Mouse (Mus musculus) retina, postnatal 1 day (tissue): ENCODE data around the gene Pou2f3.

Source experiments
- DNase-seq: peaks from one replicate; pipeline ENCODE4 v3.0.0-alpha.2; 2012

Pou2f3 gene

DNA sequence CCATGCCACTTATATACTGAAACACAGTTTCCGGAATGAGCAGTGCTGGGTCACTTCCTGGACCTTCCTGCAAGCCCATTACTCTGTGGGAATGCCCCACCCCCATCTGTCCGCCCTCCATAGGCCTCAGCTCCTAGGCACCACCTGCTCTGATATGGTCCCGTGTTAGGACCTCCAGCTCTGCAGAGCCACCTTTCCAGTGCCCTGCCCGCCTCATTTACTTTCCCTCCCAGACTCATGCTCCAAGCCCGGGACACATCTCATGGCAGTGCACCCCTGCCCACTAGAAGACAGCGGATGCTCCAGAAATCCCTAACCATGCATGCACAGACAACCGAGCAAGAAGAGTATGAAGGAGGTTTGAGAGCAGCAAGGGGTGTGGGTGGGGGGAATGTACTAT lies 19.8 kb upstream of the Pou2f3 start:
- no peak for DNase-seq

DNA sequence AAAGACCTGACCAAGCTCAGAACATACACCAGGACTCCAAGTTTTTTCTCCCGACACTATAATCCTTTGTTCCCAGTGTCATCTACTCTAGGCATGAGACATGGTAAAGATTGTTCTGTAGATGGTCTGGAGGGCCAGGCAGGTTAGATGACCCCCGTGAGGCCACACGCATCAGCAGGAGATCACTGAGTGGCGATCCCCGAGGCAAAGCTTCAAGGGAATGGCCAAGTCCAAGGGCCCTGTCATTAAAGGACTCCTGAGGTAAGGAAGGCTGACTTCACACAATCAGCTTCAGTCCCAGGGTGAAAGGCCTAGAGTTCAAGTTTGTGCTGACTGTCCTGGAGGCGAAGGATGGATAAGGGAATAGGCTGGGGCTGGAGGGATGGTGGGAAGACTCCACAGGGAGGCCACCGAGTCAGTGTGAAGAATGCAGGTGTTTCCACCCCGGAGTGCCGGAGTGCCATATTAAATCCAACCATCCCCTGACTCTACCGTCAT lies 19.3 kb upstream of the Pou2f3 start:
- no peak for DNase-seq

DNA sequence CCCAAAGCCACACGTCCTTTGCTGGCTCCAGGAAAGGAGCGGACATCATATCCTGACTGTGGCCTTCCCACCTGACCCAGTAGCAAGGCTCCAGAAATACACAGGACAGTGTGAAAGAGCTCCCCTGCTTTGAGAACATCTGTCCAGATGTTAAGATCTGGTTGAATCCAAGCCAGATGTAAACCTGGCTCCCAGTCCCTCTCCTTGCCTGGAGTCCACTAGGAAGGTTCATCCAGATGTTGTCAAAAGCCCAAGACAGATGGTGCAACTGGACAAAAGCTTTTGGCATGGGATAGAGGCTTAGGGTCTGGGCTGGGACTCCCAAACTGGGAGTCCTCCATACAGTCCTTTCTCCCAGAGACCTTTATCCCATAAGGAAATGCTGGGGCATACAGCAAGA lies 18.6 kb upstream of the Pou2f3 start:
- DNase-seq: no peak

DNA sequence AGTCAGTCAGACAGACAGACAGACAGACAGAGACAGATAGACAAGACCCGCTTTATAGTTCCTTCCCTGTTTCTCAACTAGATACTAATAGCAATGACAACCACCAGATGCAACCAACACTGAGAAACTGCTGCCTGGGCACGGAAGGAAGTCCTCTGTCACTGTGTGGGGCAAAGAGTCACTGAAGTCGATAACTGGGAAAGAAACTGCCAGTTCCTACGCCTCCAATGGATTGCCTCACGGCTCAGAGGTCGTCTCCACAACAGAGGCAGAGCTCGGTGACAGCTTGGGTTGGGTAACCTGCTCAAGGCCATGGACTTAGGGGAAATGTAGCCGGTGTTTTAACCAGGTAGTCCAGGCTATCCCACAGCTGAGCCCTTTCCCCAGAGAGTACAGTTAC lies 17.5 kb upstream of the Pou2f3 start:
- no peak for DNase-seq

DNA sequence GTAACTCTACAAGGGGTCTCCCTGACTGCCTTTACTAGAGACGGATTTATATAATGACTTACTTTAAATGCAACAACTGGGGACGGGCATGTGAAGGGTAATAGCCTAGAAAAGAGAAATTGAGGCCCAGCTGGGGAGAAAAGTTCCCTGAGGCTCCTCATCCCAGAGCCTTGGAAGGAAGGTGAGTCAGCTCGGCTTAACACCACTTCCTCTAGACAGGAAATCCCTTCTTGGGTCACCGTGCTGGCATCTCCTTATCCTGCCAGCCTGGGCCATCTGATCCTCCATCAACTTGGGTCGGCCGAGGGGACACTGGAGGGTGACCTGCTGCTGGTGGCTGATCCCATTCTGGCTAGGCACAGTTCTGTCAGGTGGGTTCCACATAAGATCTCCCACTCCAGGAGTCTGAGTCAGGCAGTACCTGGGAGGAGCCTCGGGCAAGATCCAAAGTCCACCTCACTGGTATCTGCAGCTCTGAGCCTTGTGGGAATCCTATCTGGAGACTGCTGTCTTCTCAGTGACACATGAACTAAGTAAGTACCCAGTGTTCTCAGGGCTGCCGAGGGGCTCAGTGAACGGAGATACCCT lies 16.5 kb upstream of the Pou2f3 start:
- no peak for DNase-seq

DNA sequence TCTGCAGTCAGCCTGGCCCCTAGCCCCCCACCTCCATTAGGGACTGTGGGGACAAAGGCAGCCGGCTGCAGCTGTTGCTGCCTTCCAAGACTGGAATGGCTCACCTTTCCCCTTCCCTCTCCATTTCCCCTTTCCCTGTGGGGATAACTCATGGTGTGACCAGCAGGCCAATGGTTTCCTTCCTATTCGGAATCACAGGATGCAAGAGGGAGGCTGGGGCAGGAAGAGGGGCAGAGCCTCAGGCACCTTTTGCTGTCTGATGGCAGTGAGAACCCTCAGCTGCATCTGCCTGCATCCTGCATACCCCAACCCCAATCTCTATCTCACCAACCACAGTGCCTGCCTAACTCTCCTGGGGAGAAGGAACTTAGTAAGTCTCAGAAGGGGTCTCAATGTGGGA lies 15.3 kb upstream of the Pou2f3 start:
- no peak for DNase-seq

DNA sequence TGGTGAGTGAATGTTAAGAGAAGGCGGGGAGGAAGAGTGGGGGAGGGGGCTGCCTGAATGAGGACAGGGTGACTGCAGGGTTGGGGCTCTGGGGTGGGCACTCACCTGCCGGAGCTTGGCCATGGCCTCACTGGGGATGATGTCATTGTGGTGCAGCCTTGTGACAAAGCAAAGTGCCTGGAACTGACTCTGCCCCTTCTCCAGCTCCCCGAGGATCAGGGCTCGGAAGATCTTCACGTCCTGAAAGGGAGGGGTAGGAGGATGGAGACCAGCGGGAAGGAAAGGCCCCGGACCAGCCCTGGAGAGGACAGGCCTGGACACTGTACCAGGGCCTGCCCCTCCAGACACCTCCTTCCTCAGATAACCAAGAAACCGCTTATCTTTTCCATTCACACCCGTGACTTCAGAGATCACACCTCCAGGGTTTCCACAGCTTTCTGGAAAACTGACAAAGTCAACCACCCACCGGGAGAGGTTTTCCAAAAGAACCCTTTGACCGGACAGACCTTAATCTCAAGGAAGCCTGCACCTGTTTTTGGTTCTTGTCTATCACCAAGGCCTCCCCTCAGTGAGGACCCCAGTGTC lies 14.7 kb upstream of the Pou2f3 start:
- no peak for DNase-seq

DNA sequence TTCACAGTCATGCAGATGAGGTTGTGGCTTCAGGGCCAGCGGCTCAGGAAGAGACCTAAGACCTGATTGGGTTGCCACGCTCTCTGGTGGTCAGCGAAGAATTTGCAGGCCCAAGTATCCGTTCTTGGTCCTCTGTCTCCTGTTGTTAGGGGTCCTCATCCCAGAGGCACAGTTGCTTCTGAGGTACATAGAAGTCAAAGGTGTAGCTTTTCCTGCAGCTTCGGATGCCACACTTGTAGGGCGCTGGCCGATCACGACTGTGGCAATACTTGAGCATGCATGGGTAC lies 12.2 kb upstream of the Pou2f3 start:
- peak; percentile 37 for DNase-seq

DNA sequence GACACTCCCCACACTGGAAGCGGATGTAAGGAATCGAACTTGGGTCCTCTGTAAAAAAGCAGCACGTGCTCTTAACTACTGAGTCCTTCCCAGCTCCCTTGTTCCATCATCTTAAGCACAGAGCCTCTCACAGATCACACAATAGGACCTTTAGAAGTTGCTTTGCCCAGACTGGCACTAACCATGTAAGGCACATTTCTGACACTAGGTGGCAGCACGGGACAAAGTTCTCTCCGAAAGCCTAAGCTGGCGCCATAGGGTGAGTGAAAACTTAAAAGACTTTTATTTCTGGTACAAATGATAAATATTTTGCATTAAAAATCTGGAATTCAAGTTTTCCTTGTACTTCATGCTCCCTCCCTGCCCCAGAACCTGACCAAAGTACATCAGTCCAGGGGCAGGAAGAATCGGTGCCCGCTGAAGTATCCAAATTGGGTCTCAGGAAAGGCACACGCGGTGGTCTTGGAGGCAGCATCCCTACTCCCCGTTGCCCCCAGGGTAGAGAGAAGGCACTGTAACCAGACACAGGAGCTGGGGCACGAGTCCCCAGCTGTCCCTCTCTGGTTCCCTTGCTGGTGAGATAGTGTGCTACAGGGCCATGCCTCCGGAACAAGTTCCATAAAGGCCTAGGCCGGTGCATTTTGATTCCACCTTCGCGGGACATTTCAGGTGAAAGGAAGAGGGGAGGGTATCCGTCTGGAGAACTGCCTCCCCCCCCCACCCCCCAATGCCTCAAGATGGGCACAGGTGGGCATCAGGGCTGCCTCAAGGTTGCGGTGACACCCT lies 11.7 kb upstream of the Pou2f3 start:
- DNase-seq: peak; percentile 88

DNA sequence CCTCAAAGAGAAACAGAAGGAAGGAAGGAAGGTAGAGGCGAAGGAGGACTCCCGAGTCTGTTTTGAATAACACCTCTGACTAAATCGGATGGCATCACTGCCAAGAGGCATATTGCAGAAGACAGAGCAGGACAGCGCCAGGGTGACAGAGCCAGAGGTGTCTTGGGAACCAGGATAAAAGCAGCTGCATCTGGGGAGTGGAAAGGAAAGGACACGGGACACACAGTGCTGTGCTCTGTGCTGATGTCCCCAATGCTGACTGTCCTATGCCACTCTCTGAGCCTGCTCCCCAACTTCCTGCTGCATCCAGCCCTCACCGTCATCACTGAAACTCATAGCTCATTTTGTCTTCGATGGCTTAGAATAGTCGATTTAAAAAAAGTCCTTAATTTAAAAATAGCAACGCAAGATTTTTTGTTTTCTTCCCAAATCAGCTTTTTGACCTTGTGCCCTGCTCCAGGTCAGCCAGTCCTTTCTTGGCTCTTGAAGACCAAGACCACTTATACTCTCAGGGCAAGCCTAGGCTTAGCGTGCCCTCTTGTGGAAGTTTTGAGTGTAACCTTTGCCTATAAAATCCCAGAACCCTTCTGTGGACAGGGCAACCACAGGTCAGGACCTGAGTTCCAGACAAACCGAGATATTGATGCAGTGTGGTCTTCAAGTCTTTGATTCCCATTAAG lies 742 bp upstream of the Pou2f3 start:
- peak; percentile 81 for DNase-seq

DNA sequence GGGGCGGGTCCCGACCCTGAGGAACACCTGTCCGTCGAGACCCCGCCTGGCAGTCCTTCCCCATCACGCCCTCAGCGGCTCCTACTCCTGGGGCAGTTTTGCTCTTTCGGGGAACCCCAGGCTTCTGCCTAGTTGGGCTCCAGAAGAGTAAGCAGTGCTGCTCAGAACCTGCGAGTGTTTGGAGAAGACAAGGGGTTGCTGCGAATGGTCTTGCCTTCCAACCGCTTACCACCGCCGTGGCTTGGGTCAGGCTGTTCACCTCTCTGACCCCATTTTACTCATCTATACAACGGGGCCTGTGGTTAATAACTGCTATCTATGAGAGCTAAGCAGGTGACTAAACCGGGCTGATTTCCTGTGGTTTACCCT lies 4.2 kb downstream of the Pou2f3 start:
- no peak for DNase-seq

DNA sequence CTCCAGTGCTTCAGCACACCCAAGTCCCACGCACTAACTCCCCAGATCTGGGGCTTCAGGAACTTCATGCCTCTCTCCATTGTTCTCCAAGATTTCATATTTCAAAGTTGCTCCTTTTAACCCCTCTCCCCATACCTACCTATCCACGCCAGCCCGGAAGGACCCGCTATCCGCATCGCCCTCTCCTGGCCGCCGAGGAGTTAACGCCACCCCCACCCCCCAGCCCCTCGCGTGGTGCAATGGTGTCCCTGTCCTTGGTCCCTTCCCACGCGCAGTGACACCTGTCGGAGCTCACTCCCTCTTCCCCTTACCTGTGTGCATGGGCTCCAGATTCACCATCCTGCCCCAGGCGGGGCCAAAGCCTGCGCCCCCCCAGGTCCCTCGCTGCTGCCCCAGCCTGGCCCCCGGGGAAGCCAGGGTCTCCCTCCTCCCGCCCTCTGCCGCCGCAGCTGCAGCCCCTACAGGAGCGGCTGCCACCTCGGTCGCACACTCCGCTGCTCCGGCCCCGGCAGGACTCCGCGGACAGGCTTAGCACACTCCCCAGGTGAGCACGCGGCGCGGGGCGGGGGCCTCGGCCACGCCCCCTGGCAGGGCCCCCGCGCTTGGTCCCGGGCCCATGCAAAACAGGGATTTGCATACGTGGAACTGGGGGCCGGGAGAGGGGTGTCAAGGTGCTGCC lies 4.7 kb downstream of the Pou2f3 start:
- DNase-seq: peak; percentile 39

DNA sequence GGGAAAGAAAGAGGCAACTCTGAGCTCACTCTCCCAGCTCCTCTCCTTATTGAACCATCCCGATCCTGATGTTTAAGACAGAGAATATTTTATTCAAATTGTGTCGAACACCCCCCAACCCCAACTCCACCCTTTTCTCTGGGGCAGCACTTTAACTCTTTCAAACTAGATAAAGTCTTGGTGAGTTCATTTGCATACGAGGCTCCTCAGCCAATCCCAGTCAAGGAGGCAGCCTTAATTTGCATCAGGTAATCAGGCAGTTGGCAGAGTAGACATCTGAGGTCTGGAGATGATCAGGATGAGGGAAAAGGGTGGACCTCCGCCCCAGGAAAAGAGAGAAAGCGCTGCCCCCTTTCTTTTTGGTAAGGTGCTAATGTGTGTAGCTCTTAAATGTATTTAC lies 10.0 kb downstream of the Pou2f3 start:
- no peak for DNase-seq

DNA sequence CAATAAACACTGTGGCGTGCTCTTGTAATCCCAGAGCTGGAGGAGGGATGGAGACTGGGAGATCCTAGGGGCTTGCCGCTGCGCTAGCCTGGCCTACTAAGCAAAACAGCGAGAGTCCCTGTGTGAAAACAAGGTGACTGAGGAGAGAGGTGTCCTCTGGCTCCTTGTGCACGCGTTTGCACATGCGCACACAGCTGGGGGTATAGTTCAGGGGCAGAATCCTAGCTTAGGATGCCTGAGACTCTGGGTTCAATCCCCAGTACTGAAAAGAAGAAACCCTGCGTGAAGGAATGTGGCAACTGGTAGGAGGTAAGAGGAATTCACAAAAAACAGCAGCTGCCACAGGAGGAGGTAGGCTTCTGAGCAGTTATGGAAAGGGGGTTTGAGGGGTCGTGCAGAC lies 16.2 kb downstream of the Pou2f3 start:
- no peak for DNase-seq

DNA sequence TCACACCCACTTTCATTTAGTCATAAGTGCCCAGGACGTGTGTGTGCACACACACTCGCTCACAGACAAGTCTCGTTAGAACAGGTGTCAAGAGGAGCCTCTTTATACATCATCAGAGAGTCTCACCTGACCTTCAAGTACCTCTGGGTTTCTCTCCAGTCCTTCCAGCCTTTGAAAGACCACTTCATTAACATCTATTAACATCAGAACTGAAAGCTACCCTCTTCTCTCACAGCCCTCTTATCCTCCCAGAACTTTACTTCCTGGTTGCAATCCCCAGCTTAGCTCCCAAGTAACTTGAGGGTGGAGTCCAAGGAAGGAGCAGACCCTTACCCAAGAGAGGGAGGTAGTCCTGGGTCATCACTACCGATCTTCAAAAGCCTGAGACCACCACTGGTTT lies 18.6 kb downstream of the Pou2f3 start:
- no peak for DNase-seq

DNA sequence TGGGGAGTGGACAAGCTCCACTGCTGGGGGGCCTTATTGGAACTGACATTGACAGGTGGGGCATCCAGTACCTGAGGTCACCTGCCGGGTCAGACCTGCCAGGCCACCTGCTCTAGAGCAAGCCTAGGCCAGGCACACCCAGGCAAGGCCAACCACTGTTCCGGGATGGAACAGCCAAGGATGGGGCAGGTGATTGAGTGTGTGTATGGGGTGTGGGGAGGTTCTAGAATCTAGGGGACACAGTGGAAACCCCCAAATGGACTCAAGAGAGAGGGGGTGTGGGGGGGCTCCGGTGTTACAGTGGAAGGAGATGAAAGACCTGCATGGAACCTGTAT lies 21.2 kb downstream of the Pou2f3 start:
- DNase-seq: no peak

DNA sequence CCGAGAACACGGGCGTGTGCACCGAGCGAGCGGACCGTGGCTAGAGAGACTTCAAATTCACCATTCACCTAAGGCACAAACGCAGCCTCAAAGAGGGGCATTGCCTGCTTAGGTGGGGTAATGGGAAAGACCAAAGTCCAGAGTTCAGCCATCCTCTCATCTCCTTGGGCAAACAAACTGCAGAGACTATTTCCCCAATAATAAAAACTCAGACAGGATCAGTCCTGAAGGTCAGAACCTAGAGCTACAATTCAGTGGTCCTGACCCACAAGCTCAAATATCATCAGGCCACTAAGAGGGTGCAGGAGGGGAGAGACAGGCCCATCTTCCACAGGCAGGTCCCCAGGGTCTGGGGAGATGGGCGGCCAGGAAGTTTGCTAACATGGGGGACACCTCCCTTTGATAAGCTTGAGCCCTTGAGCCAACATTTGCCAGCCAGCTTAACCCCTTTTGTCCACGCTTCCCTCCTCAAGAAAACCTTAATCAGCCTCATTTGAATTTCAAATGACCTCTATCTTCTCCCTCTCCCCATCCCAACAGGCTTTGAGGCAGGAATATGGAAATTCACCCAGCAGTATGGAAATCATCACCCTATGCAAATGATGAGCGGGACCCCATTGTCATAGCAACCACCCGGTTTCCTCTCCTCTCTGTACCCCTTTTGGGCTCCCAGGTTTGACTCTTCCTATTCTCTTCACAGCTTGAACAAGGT lies 21.7 kb downstream of the Pou2f3 start:
- DNase-seq: no peak

DNA sequence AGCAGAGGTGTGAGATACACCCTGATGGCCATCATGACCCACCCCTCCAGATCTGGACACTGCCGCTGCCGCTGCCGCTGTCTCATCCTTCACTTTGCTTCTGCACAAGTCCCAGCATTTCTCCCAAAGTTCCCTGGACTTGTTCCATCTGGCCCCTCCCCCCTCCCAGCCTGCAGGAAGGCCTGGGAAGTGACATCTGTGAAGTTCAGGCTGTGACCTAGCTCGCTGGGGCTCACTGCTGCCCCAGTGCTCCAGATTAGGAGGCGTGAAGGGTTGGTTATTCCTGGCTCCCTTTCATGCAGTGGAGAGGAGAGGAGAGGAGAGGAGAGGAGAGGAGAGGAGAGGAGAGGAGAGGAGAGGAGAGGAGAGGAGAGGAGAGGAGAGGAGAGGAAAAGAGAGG lies 30.6 kb downstream of the Pou2f3 start:
- DNase-seq: peak; percentile 67

DNA sequence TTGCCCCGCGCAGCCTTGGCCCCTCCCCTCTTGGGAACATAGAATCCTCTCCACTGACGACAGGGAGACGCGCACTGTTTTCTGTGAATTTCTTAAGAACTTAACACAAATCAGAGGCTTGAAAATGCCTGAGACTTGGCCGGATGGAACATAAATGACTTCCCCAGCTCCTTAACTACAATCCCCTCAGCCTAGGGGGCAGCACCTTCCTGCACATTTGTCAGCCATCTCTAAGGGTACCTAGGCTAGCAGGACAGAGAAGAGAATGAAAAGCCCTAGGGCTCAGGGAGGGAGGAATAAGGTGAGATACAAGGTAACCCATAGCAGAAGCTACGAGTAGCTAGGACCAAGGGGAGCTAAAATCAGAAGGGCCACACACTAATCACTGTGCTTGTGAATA lies 32.0 kb downstream of the Pou2f3 start:
- no peak for DNase-seq

DNA sequence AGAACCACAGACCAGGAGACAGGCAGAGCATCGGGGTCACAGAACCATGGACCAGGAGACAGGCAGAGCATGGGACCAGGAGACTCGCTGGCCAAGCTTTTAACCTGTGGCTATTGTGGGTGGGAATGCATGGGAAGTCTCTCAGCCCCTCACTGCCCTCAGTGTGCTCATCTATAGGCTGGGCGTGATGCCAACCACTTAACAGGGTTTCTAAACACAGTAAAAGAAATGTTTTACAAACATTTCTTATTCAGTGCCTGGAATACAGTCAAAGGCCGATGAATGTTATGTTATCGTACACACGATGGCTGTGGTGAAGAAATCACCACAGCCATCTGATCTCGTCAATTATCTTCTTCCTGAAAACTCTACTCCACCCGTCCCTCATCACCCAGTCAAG lies 43.1 kb downstream of the Pou2f3 start:
- no peak for DNase-seq

DNA sequence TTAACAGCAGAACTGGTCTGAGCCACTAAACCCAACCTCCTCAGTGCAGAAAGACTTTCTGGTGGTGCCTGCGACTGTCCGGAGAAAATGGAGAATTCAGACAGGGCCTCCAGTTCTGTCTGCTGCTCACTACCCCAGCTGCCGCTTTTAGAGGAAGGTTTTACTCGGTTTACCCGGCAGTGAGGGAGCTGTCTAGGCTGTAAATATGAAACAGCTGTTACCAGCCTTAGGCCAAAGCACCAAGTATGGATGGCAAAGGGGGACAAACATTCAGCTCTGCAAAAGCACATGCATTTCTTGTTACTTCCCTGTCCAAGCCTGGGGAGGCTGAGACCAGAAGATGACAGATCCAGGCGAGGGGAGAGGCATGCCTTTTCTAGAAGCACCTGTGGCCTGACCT lies 43.8 kb downstream of the Pou2f3 start:
- no peak for DNase-seq

DNA sequence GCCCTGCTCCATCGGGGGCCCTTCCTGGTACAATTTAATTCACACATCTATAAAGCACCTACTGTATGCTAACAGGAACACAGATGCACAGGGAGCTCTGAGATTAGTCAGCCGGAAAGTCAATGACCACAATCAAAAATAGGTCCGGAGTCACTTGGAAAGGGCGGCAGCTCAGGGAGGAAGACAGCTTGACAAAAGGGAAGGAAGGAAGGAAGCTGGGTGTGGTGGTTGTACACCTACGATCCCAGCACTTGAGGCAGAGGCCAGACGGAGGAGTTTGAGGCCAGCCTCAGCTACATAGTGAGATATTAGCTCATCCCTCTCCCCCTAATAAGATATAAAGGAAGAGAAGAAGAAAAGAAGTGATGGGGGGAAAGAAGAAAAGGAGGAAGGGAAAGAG lies 54.2 kb downstream of the Pou2f3 start:
- DNase-seq: no peak

DNA sequence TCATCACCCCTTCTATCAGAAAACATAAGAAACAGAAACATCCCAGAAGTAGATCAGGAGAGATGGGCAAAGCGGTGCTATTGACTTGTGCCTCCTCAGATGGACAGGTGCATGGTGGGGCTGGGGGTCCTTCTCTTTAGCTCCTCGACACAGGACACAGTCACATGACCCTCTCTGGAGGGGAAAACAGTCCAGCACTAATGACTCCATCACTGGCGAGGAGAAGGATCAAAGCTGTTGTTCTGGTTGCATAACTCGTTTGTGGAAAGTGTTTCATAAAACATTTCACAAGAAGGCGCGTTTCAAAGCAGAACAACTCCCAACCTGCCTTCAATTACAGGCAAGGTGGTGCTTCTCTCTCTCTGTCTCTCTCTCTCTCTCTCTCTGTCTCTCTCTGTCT lies 58.4 kb downstream of the Pou2f3 start:
- DNase-seq: no peak
